Mouse (Mus musculus): ENCODE measurements around the gene Abi1.
"Not testable (repeated sequence)": the region's sequence is repeated elsewhere in the genome, so short reads cannot be mapped to it uniquely, and the experiment has no call there.

The Abi1 gene

DNA sequence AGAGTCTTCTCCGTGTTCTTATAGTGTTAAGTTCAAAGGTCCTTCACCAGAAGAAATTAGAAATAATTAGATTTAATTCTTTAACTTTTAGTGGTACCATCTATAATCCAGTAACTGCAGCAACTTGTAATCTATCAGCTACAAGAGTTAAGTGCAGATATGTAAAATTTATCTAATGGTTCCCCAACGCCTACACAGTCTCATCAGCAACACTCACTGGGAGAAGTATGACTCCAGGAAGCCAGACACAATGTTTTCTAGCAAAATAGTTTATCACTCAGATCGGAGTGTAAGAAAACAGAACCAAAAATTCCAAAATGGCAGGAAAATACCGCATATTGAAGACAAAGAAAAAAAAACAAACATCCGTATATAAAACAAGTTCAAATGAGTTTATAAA lies 84.1 kb downstream of the Abi1 start:
- no peak for DNase-seq

DNA sequence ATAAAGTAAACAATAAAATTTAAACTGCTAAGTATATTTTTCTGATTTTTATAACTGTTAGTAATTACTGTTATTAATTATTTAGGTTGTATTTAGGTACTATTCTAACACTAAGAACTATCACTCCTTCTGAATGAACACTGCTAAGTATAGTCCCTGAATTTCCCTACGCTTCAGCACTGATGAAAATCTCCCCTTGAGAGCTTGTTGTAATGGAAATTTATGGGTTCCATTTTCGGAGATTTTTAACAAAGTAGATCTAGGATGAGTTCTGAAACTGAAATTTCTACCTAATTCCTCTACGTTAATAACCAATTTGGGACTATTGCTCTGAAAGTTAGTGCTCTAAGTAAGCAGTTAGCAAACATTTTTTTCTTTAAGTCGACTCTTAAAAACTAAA lies 85.8 kb downstream of the Abi1 start:
- DNase-seq, result no peak

DNA sequence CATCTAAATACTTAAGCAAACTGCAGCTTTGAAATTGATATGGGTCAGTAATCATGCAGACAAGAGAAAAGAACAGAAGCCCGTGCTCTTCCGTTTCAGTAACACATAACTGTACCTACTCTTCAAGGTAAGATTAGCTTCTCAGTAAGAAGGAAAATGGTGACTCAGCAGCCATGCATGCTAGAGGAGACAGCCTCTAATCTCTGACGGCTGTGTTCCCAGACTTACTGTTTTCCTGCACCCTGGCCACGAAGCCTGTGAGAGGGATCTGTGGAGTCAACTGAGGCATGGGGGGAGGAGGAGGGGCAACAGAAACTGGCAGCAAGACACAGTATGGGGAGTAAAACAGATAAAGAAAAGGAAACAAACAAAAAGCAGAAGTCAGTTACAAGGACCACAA lies 90.1 kb downstream of the Abi1 start:
- DNase-seq, result no peak

DNA sequence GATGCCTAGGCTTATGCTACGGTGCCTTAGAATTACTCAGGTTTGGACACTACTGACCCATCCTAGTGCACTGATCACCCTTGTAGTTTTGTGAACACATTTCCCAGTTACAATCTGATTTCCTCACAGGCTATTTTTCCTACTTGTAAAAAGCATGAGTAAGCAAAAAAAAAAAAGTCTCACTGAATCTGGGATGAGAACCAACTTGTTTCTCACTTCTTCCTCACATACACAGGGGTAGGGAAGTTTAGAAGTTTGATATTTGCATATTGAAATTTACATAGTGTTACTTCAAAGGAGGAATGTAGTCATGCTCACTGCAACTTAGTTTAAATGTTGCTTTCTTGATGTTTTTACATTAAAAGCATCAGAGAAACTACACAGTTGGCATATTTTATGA lies 106.5 kb downstream of the Abi1 start:
- DNase-seq, result no peak

DNA sequence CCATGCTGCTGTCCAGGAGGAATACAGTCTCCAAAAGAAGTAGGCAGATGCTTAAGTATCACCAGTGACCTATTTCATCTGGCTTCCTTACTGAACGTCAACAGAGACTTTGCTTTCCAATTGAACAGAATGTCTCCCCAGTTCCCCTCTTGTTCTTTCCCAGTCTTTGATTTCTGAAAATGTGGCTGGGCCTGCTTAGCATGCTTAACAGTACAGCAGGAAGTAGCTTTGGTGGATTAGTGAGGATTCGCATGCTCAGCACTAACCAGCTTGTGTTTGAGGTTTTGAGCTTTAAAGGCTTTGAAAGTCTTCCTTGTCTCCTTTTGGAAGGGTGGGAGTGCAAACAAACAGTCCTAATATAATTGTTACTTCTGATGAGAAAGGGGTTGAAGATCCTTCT lies 111.8 kb downstream of the Abi1 start:
- DNase-seq, result no peak

DNA sequence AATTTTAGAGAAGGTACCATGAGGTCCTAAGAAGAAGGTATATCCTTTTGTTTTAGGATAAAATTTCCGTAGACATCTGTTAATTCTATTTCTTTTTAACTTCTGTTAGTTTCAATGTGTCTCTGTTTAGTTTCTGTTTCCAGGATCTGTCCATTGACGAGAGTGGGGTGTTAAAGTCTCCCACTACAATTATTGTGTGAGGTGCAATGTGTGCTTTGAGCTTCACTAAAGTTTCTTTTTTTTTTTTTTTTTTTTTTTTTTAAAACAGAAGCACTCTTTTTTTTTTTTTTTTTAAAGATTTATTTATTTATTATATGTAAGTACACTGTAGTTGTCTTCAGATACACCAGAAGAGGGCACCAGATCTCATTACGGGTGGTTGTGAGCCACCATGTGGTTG lies 114.1 kb downstream of the Abi1 start:
- not testable (repeated sequence) for DNase-seq

DNA sequence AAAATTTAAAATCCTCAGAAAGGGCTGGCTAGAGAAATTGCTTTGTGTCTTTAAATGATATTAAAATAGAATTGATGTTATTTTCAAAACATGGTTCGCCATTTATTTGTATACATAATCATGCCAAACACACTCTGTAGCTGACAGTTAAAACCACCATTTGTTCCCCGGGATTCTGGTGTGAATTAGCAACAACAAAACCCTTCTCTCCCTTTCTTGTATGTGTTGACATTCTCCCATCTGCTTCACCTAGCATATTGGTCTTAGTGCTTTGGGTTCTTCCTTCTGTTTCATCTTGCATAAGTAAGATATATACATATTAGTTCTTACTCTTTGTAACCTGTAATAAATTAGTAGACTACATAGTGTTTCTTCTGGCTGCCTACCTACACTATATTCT lies 121.4 kb downstream of the Abi1 start:
- DNase-seq, result no peak

DNA sequence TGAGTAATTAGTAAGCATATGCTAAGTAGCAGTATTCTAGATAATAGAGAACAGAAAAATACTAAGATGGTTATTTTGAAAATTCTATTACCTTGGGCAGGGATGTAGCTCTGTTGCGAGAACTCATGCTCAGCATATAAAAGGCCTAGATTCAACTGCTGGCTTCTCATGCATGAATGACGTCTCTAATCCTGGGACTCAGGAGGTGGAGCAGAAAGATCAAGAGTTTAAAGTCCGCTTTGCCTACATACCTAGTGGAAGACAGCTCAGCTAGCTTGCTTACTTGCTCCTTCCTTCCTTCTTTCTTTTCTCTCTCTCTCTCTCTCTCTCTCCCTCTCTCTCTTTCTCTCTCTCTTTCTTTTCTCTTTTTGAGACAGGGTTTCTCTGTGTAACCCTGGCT lies 125.6 kb downstream of the Abi1 start:
- no peak for DNase-seq

DNA sequence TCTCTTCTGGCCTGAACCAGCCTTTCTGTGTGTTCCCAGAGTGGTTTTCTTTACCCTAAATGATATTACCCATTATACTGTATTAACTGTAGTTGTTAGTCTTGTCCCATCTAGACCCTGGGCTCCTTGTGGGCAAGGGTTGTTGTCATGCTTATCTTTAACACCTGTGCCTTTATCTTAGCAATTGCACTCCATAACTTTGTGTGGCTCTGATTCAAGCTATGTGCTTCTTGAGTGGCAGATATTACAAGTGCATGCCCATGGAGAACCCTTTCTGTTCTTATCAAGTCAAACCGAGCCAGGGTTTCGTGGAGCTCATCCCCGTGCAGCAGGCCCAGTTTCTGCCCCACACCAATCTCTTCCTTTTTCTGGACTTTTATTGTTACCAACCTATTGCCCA lies 136.1 kb downstream of the Abi1 start:
- DNase-seq, result no peak

DNA sequence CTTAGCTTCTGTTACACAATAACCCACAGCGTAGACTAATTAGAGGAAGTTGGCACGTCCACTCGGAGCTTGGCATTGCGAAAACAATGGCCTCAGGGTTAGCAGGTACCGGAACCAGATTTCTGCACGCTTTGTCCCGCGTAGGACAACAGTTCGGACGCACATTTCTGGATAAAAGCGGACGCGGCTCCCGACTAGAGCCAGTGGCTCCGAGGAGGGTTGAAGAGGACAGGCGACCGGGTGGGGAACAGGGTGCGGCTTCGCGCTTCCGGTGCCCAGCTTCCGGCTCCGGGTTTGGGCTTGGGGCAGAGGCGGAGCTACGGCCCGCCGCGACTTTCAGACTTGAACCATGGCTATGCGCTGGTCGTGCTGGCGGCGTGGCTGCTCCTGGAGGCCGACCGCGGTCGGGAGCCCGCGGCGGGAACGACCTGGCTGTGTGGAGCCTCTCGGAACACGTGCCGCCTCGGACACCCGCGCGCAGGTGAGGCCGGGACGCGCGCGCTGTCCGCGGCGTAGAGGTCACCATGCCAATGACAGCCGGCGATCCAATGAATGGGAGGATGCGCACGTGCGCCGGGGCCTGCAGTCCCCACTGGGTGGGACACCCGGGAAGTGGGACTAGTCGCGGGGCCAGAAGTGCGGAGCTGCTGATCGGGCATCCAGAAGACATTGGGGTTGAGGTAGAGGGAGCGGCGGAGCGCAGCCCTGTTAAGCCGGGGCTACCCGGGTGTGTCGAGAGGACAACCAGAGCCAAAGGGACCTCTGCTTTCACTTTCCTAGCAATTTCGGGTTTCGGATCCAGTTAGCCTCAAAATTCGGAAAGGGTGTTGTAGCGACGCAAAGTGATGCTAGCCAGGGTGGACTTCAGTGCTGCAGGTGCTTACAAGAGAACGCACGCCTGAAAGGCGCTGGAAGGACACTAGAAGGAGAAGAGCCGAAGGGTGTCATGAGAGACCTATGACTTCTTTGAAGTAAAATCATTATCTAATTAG lies 144.5 kb downstream of the Abi1 start, which contains the start of gene Pdss1:
TSS of gene Pdss1 (plus strand) at position 241 of the 992 bp plus-strand sequence.
- peak; percentile 85 for DNase-seq

DNA sequence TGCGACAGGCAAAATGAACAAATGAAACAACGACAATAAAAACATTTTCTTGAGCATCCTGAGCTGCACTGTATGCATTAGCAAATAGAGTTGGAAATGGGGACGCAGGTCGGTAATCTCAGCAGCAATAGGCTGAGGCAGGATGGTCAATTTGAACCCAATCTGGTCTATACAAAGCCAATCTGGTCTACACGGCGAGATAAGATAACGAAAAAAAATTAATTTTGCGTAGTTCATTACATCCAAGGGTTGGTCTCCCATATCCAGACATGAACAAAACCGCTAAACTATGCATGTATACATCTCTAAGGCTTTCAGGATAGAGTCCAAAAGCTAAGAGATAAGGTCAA lies 145.1 kb downstream of the Abi1 start:
- DNase-seq, result no peak
